Mouse (Mus musculus): ENCODE measurements around the gene Clps. TPM values are rescaled to one million over a fixed set of nuclear protein-coding genes. Genes with fewer than 3 reads are reported as not detected.
"Not testable (repeated sequence)": the region's sequence is repeated elsewhere in the genome, so short reads cannot be mapped to it uniquely, and the experiment has no call there.

The Clps gene
- polyA plus RNA-seq, 1 experiment from 2014 or later: 3.5 TPM

GRCm38 (mm10) chr17:28565181-28565580, 4.6 kb upstream of the Clps start:
- Histone ChIP-seq H3K9me3 (ENCODE audit: control insufficient read depth, low read length) (no peaks in the 10 kb centered on the region), H3K27ac (ENCODE audit: low read depth, low read length) (no peak overlapping the region), H3K36me3 (ENCODE audit: control insufficient read depth, insufficient read depth, low read length) (no peaks in the 10 kb centered on the region), H3K27me3 (replicated peaks; ENCODE audit: control insufficient read depth, insufficient read depth, low read length) (no peaks in the 10 kb centered on the region), H3K9ac (ENCODE audit: low read depth, low read length) (no peak overlapping the region), H3K4me3 (ENCODE audit: low read depth, low read length) (no peak overlapping the region), H3K4me1 (replicated peaks; ENCODE audit: control insufficient read depth, insufficient read depth, low read length) (no peaks in the 10 kb centered on the region), H3K4me2 (no peak overlapping the region)
- ATAC-seq (replicated peaks; ENCODE audit: low FRiP score): no peak
- DNase-seq (ENCODE audit: low spot score): no peak

- Histone ChIP-seq H3K27me3 (replicated peaks; ENCODE audit: control insufficient read depth, insufficient read depth, low read length) (no peaks in the 10 kb centered on the region), H3K27ac (ENCODE audit: low read depth, low read length) (no peak overlapping the region), H3K4me3 (ENCODE audit: low read depth, low read length) (no peak overlapping the region), H3K4me2 (no peak overlapping the region), H3K36me3 (ENCODE audit: control insufficient read depth, insufficient read depth, low read length) (no peaks in the 10 kb centered on the region), H3K4me1 (replicated peaks; ENCODE audit: control insufficient read depth, insufficient read depth, low read length) (peaks cover 5% of the 10 kb centered on the region; the same call in 1 of the 2 replicates), H3K9me3 (ENCODE audit: control insufficient read depth, low read length) (no peaks in the 10 kb centered on the region), H3K9ac (ENCODE audit: low read depth, low read length) (no peak overlapping the region)
- DNase-seq (ENCODE audit: low spot score) (no peak), ATAC-seq (replicated peaks; ENCODE audit: low FRiP score) (no peak)
- WGBS: 56% methylated on average over 7 of the region's 7 CpGs
These were observed 1.0 kb upstream of the Clps start for GRCm38 (mm10) chr17:28561613-28562012.

- WGBS: 72% methylated on average over 6 of the region's 6 CpGs
- DNase-seq (ENCODE audit: low spot score): no peak
- H3K4me2 ChIP-seq: no peak overlapping the region
These were observed 2.8 kb downstream of the Clps start for GRCm38 (mm10) chr17:28557772-28558171.

GRCm38 (mm10) chr17:28556635-28557396, 3.8 kb downstream of the Clps start:
- H3K9me3 ChIP-seq (ENCODE audit: control insufficient read depth, low read length): no peaks in the 10 kb centered on the region
- H3K27ac ChIP-seq (ENCODE audit: low read depth, low read length): no peak overlapping the region
- peaks cover 7% of the 10 kb centered on the region; the same call in 1 of the 2 replicates for H3K4me1 ChIP-seq (replicated peaks; ENCODE audit: control insufficient read depth, insufficient read depth, low read length)
- no peak overlapping the region for H3K4me3 ChIP-seq (ENCODE audit: low read depth, low read length)
- no peaks in the 10 kb centered on the region for H3K27me3 ChIP-seq (replicated peaks; ENCODE audit: control insufficient read depth, insufficient read depth, low read length)
- no peaks in the 10 kb centered on the region for H3K36me3 ChIP-seq (ENCODE audit: control insufficient read depth, insufficient read depth, low read length)
- WGBS: 41% methylated on average over 6 of the region's 6 CpGs
- no peak for DNase-seq (ENCODE audit: low spot score)
- no peak overlapping the region for H3K9ac ChIP-seq (ENCODE audit: low read depth, low read length)
- 0 out of 2 replicates have a peak overlapping the region, but pooled peaks have one; percentile 8 for H3K4me2 ChIP-seq
- peak; percentile 54 for ATAC-seq (replicated peaks; ENCODE audit: low FRiP score)

More at GRCm38 (mm10) chr17:28557772-28558171, 2.8 kb downstream of the Clps start:
- Histone ChIP-seq H3K27me3 (replicated peaks; ENCODE audit: control insufficient read depth, insufficient read depth, low read length) (no peaks in the 10 kb centered on the region), H3K9me3 (ENCODE audit: control insufficient read depth, low read length) (no peaks in the 10 kb centered on the region), H3K4me3 (ENCODE audit: low read depth, low read length) (no peak overlapping the region), H3K27ac (ENCODE audit: low read depth, low read length) (no peak overlapping the region), H3K36me3 (ENCODE audit: control insufficient read depth, insufficient read depth, low read length) (no peaks in the 10 kb centered on the region), H3K4me1 (replicated peaks; ENCODE audit: control insufficient read depth, insufficient read depth, low read length) (peaks cover 7% of the 10 kb centered on the region; the same call in 1 of the 2 replicates), H3K9ac (ENCODE audit: low read depth, low read length) (no peak overlapping the region)
- ATAC-seq (replicated peaks; ENCODE audit: low FRiP score): no peak

- H3K4me1 ChIP-seq (replicated peaks; ENCODE audit: control insufficient read depth, insufficient read depth, low read length); H3K27me3 ChIP-seq (replicated peaks; ENCODE audit: control insufficient read depth, insufficient read depth, low read length); H3K36me3 ChIP-seq (ENCODE audit: control insufficient read depth, insufficient read depth, low read length); H3K4me3 ChIP-seq (ENCODE audit: low read depth, low read length); ATAC-seq (replicated peaks; ENCODE audit: low FRiP score); H3K9ac ChIP-seq (ENCODE audit: low read depth, low read length); DNase-seq (ENCODE audit: low spot score); H3K9me3 ChIP-seq (ENCODE audit: control insufficient read depth, low read length); H3K4me2 ChIP-seq; H3K27ac ChIP-seq (ENCODE audit: low read depth, low read length): not testable (repeated sequence)
- 89% methylated on average over 4 of the region's 4 CpGs for WGBS
These were observed 6.5 kb downstream of the Clps start for GRCm38 (mm10) chr17:28554021-28554420.

- H3K36me3 ChIP-seq (ENCODE audit: control insufficient read depth, insufficient read depth, low read length): no peaks in the 10 kb centered on the region
- DNase-seq (ENCODE audit: low spot score): peak; percentile 66
- H3K9ac ChIP-seq (ENCODE audit: low read depth, low read length): no peak overlapping the region
- peaks cover 7% of the 10 kb centered on the region; the same call in 1 of the 2 replicates for H3K4me1 ChIP-seq (replicated peaks; ENCODE audit: control insufficient read depth, insufficient read depth, low read length)
- H3K9me3 ChIP-seq (ENCODE audit: control insufficient read depth, low read length): no peaks in the 10 kb centered on the region
- WGBS: 9% methylated on average over 14 of the region's 14 CpGs
- peaks cover 3% of the 10 kb centered on the region; the same call in 1 of the 2 replicates for H3K27me3 ChIP-seq (replicated peaks; ENCODE audit: control insufficient read depth, insufficient read depth, low read length)
- no peak overlapping the region for H3K27ac ChIP-seq (ENCODE audit: low read depth, low read length)
- ATAC-seq (replicated peaks; ENCODE audit: low FRiP score): no peak; the same call in 1 of the 2 replicates
- no peak overlapping the region for H3K4me3 ChIP-seq (ENCODE audit: low read depth, low read length)
- no peak overlapping the region for H3K4me2 ChIP-seq
These were observed 7.3 kb downstream of the Clps start for GRCm38 (mm10) chr17:28553040-28553793.

- no peak for ATAC-seq (replicated peaks; ENCODE audit: low FRiP score)
- DNase-seq (ENCODE audit: low spot score): no peak
- H3K9ac ChIP-seq (ENCODE audit: low read depth, low read length): no peak within 1 kb of the TSS
- peaks cover 3% of the 10 kb centered on the region; the same call in 1 of the 2 replicates for H3K27me3 ChIP-seq (replicated peaks; ENCODE audit: control insufficient read depth, insufficient read depth, low read length)
- no peaks in the 10 kb centered on the region for H3K4me1 ChIP-seq (replicated peaks; ENCODE audit: control insufficient read depth, insufficient read depth, low read length)
- H3K4me2 ChIP-seq: no peak within 1 kb of the TSS
- H3K4me3 ChIP-seq (ENCODE audit: low read depth, low read length): no peak within 1 kb of the TSS
- no peak within 1 kb of the TSS for H3K27ac ChIP-seq (ENCODE audit: low read depth, low read length)
- no peaks in the 10 kb centered on the region for H3K9me3 ChIP-seq (ENCODE audit: control insufficient read depth, low read length)
- H3K36me3 ChIP-seq (ENCODE audit: control insufficient read depth, insufficient read depth, low read length): no peaks in the 10 kb centered on the region
- 74% methylated on average over 14 of the region's 14 CpGs for WGBS
These were observed 11.5 kb downstream of the Clps start, which contains the start of gene Clpsl2 for GRCm38 (mm10) chr17:28549111-28549510. TSS of gene Clpsl2 (plus strand) at chr17:28549411.

- peaks cover 3% of the 10 kb centered on the region; the same call in 1 of the 2 replicates for H3K27me3 ChIP-seq (replicated peaks; ENCODE audit: control insufficient read depth, insufficient read depth, low read length)
- no peak overlapping the region for H3K4me3 ChIP-seq (ENCODE audit: low read depth, low read length)
- WGBS: 60% methylated on average over 11 of the region's 11 CpGs
- no peak for DNase-seq (ENCODE audit: low spot score)
- H3K4me1 ChIP-seq (replicated peaks; ENCODE audit: control insufficient read depth, insufficient read depth, low read length): no peaks in the 10 kb centered on the region
- H3K36me3 ChIP-seq (ENCODE audit: control insufficient read depth, insufficient read depth, low read length): no peaks in the 10 kb centered on the region
- H3K27ac ChIP-seq (ENCODE audit: low read depth, low read length): no peak overlapping the region
- ATAC-seq (replicated peaks; ENCODE audit: low FRiP score): no peak
- no peak overlapping the region for H3K4me2 ChIP-seq
- H3K9me3 ChIP-seq (ENCODE audit: control insufficient read depth, low read length): no peaks in the 10 kb centered on the region
- H3K9ac ChIP-seq (ENCODE audit: low read depth, low read length): no peak overlapping the region
These were observed 12.0 kb downstream of the Clps start for GRCm38 (mm10) chr17:28548550-28548949.

Measured in liver, embryonic 11.5 days (tissue).